Mouse (Mus musculus): ENCODE results near the gene Fam234a. TPM values are rescaled to one million over a fixed set of nuclear protein-coding genes. Genes with fewer than 3 reads are reported as not detected.
"Not testable (repeated sequence)": the region's sequence is repeated elsewhere in the genome, so short reads cannot be mapped to it uniquely, and the experiment has no call there.

Fam234a gene
- polyA plus RNA-seq, 1 experiment from 2014 or later = 27.6 TPM

GRCm38 (mm10) chr17:26192481-26193190 lies 51.4 kb downstream of the Fam234a start:
- 95% methylated on average over 15 of the region's 15 CpGs for WGBS
- H3K27me3 ChIP-seq (replicated peaks; ENCODE audit: low read depth, poor library complexity, severe bottlenecking) = no peaks in the 10 kb centered on the region
- H3K36me3 ChIP-seq (replicated peaks) = peaks cover 99% of the 10 kb centered on the region
- H3K27ac ChIP-seq (replicated peaks) = no peak overlapping the region
- H3K4me1 ChIP-seq = no peaks in the 10 kb centered on the region
- H3K9me3 ChIP-seq = no peaks in the 10 kb centered on the region
- no peak for DNase-seq (ENCODE audit: low spot score)
- no peak overlapping the region for H3K4me3 ChIP-seq

DNA sequence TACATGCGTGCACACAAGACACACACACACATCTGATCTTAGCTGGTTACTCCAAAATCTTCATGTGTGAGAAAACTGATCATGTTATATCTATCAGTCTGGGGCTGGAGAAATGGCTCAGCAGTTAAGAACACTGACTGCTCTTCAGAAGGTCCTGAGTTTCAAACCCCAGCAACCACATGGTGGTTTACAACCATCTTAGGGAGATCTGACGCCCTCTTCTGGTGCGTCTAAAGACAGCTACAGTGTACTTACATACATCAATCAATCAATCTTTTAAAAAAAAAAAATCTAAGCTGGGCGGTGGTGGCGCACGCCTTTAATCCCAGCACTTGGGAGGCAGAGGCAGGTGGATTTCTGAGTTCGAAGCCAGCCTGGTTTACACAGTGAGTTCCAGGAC lies 52.6 kb downstream of the Fam234a start:
- H3K4me1 ChIP-seq; H3K27me3 ChIP-seq (replicated peaks; ENCODE audit: low read depth, poor library complexity, severe bottlenecking); H3K27ac ChIP-seq (replicated peaks); DNase-seq (ENCODE audit: low spot score); H3K9me3 ChIP-seq; H3K4me3 ChIP-seq: not testable (repeated sequence)
- 91% methylated on average over 7 of the region's 7 CpGs for WGBS
- peaks cover 99% of the 10 kb centered on the region for H3K36me3 ChIP-seq (replicated peaks)

- Histone ChIP-seq H3K4me1 (no peaks in the 10 kb centered on the region), H3K27ac (replicated peaks) (no peak overlapping the region), H3K9me3 (no peaks in the 10 kb centered on the region), H3K36me3 (replicated peaks) (peaks cover 99% of the 10 kb centered on the region), H3K4me3 (no peak overlapping the region), H3K27me3 (replicated peaks; ENCODE audit: low read depth, poor library complexity, severe bottlenecking) (no peaks in the 10 kb centered on the region)
- no peak for DNase-seq (ENCODE audit: low spot score)
- WGBS = 95% methylated on average over 11 of the region's 11 CpGs
Observed at GRCm38 (mm10) chr17:26188091-26188805, 55.8 kb downstream of the Fam234a start.

GRCm38 (mm10) chr17:26187592-26187991 lies 56.5 kb downstream of the Fam234a start:
- H3K27me3 ChIP-seq (replicated peaks; ENCODE audit: low read depth, poor library complexity, severe bottlenecking) = no peaks in the 10 kb centered on the region
- peaks cover 99% of the 10 kb centered on the region for H3K36me3 ChIP-seq (replicated peaks)
- DNase-seq (ENCODE audit: low spot score) = no peak
- H3K4me3 ChIP-seq = no peak overlapping the region
- WGBS = 96% methylated on average over 5 of the region's 5 CpGs
- no peaks in the 10 kb centered on the region for H3K9me3 ChIP-seq
- H3K4me1 ChIP-seq = no peaks in the 10 kb centered on the region
- H3K27ac ChIP-seq (replicated peaks) = no peak overlapping the region

DNA sequence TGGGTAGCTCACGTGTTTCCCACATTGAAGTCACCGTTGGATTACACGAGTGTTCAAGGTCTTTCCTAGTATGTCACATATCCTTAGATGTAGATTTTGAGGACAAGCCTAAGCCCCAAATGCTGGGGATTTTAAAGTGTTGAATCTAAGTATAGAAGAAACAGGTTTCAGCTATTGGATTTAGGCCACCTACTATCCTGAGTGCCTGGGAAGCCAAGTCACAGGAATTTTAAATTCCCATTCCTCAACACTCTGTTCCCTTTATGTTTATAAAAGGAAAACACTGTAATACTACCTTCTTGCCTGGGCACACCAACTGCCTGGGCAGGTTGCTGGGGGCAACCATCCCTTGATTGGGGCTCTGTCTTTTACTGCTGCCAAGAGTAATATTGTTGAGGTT lies 62.9 kb downstream of the Fam234a start:
- WGBS = 95% methylated on average over 3 of the region's 3 CpGs
- no peak for DNase-seq (ENCODE audit: low spot score)
- Histone ChIP-seq H3K4me3 (no peak overlapping the region), H3K27me3 (replicated peaks; ENCODE audit: low read depth, poor library complexity, severe bottlenecking) (no peaks in the 10 kb centered on the region), H3K27ac (replicated peaks) (no peak overlapping the region), H3K36me3 (replicated peaks) (peaks cover 88% of the 10 kb centered on the region), H3K4me1 (no peaks in the 10 kb centered on the region), H3K9me3 (no peaks in the 10 kb centered on the region)

- Histone ChIP-seq H3K36me3 (replicated peaks) (peaks cover 86% of the 10 kb centered on the region), H3K9me3 (no peaks in the 10 kb centered on the region), H3K4me3 (no peak overlapping the region), H3K27me3 (replicated peaks; ENCODE audit: low read depth, poor library complexity, severe bottlenecking) (no peaks in the 10 kb centered on the region), H3K4me1 (no peaks in the 10 kb centered on the region), H3K27ac (replicated peaks) (no peak overlapping the region)
- DNase-seq (ENCODE audit: low spot score) = no peak
Observed at GRCm38 (mm10) chr17:26178611-26179010, 65.4 kb downstream of the Fam234a start.

DNA sequence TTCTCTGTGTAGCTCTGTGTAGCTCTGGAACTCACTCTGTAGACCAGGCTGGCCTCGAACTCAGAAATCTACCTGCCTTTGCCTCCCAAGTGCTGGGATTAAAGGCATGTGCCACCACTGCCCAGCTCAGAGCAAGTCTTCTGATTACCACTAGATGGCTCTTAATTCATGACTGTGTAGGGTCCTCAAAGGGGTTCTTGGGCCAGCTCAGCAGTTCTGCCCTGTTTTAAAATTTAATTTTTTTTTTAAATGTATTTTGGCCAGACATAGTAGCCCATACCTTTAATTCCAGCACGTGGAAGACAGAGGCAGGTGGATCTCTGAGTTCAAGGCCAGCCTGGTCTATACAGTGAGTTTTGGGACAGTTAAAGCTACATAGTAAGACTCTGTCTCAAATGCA lies 68.8 kb downstream of the Fam234a start:
- not testable (repeated sequence) for DNase-seq (ENCODE audit: low spot score); H3K4me3 ChIP-seq; H3K27me3 ChIP-seq (replicated peaks; ENCODE audit: low read depth, poor library complexity, severe bottlenecking); H3K27ac ChIP-seq (replicated peaks); H3K9me3 ChIP-seq; H3K4me1 ChIP-seq
- 84% methylated on average over 2 of the region's 2 CpGs for WGBS
- H3K36me3 ChIP-seq (replicated peaks) = peaks cover 63% of the 10 kb centered on the region

DNA sequence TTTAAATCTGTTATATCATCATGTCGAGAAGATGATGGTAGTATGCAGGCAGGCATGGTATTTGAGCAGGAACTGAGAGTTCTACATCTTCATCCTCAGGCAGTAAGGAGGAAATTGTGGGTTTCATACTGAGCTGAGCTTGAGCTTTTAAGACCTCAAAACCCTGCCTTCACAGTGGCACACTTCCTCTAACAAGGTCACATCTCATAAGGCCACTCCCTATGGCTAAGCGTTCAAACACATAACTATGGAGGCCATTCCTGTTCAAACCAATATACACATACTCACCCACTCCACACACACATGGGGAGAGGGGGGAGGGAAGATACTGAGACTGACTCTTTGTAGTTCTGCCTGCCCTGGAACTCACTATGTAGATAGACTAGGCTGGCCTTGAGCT lies 76.0 kb downstream of the Fam234a start:
- Histone ChIP-seq H3K9me3 (no peaks in the 10 kb centered on the region), H3K36me3 (replicated peaks) (peaks cover 39% of the 10 kb centered on the region), H3K27me3 (replicated peaks; ENCODE audit: low read depth, poor library complexity, severe bottlenecking) (no peaks in the 10 kb centered on the region), H3K4me3 (no peak overlapping the region), H3K27ac (replicated peaks) (no peak overlapping the region), H3K4me1 (peaks cover 6% of the 10 kb centered on the region)
- no peak for DNase-seq (ENCODE audit: low spot score)
- WGBS = 96% methylated on average over 2 of the region's 2 CpGs

DNA sequence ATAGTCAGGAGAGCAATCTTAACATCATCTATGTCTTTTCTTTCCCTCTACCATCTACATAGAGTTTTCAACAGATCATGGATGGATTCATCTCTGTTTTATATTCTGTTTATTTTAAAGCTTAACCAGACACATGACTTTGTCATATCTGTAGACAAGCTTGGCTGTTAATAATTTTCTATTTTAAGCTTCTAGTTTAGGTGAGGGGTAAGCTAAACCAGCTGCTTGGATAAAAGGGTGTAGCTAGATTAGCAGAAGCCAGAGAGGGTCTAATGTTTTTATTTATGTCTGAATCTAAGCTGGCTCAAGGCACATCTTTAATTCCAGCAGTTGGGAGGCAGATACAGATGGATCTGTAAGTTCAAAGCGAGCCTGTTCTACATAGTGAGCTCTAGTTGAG lies 81.3 kb downstream of the Fam234a start:
- Histone ChIP-seq H3K9me3 (no peaks in the 10 kb centered on the region), H3K27me3 (replicated peaks; ENCODE audit: low read depth, poor library complexity, severe bottlenecking) (no peaks in the 10 kb centered on the region), H3K36me3 (replicated peaks) (peaks cover 41% of the 10 kb centered on the region), H3K27ac (replicated peaks) (no peak overlapping the region), H3K4me3 (no peak overlapping the region), H3K4me1 (peaks cover 6% of the 10 kb centered on the region)
- DNase-seq (ENCODE audit: low spot score) = no peak
- 89% methylated on average over 1 of the region's 1 CpGs for WGBS

Other genes with a start within 250 kb of the Fam234a start
- gene Rab11fip3, start 174.7 kb downstream of the Fam234a start, polyA plus RNA-seq (2016; fragmentation: Nextera tagmentation; extraction: Ambion mirVana) = 24.5 and 25.3 TPM in 2 replicates
- 29.1 and 30.1 TPM in 2 replicates for gene Decr2, start 153.9 kb downstream of the Fam234a start, polyA plus RNA-seq (2016; fragmentation: Nextera tagmentation; extraction: Ambion mirVana)
- gene Nme4, start 148.6 kb downstream of the Fam234a start, polyA plus RNA-seq (2016; fragmentation: Nextera tagmentation; extraction: Ambion mirVana) = 145 and 159 TPM in 2 replicates
- 1.2 TPM in 2 replicates for gene Tmem8, start 130.9 kb downstream of the Fam234a start, polyA plus RNA-seq (2016; fragmentation: Nextera tagmentation; extraction: Ambion mirVana)
- 289 and 299 TPM in 2 replicates for gene Mrpl28, start 120.7 kb downstream of the Fam234a start, polyA plus RNA-seq (2016; fragmentation: Nextera tagmentation; extraction: Ambion mirVana)
- 9.5 and 12.4 TPM in 2 replicates for gene Axin1, start 105.6 kb downstream of the Fam234a start, polyA plus RNA-seq (2016; fragmentation: Nextera tagmentation; extraction: Ambion mirVana)
- 0.31 and 1.1 TPM in 2 replicates for gene Pdia2, start 45.2 kb downstream of the Fam234a start, polyA plus RNA-seq (2016; fragmentation: Nextera tagmentation; extraction: Ambion mirVana)
- 1.5 and 4.7 TPM in 2 replicates for gene Rgs11, start 41.3 kb downstream of the Fam234a start, polyA plus RNA-seq (2016; fragmentation: Nextera tagmentation; extraction: Ambion mirVana)
- 8.5 and 13.4 TPM in 2 replicates for gene Arhgdig, start 36.5 kb downstream of the Fam234a start, polyA plus RNA-seq (2016; fragmentation: Nextera tagmentation; extraction: Ambion mirVana)
- gene Luc7l, start 8.7 kb upstream of the Fam234a start, polyA plus RNA-seq (2016; fragmentation: Nextera tagmentation; extraction: Ambion mirVana) = 135 and 138 TPM in 2 replicates
- 0.16 TPM in 2 replicates for gene Neurl1b, start 170.6 kb upstream of the Fam234a start, polyA plus RNA-seq (2016; fragmentation: Nextera tagmentation; extraction: Ambion mirVana)

Data from embryonic facial prominence, embryonic 10.5 days (tissue).